Mouse (Mus musculus): ENCODE measurements around the gene Actrt2.

Gene Actrt2

DNA sequence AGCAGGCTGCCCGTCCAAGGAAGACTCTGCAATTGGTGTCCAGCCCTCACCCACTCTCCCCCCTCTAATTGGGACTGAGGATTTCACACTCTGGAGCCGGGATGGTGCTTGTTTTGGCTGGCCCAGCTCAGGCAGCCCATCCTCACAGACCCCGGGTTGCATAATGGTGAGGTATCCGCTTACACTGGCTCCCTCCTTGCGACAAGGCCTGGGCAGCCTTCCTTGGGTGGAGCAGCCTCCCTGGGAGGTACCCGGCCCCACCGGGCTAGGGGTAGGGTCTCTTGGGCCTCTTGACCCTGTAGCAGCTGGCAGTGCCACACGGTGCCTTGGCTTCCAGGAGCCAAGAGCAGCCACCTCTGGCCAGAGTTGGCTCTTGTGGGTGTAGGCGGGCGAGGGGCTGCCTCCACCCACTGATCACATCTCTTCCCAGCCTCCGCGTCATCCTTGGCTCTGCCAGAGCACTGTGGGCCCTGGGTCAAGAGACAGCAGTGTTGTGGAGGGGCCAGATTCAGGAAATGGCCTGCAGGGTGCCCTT is 4.9 kb downstream of the Actrt2 start:
- no peaks in the 10 kb centered on the region for H3K36me3 ChIP-seq (ENCODE audit: control insufficient read depth, insufficient read depth, low read length, poor library complexity, severe bottlenecking)
- DNase-seq (ENCODE audit: low read depth, low spot score) = no peak
- no peaks in the 10 kb centered on the region for H3K27me3 ChIP-seq (ENCODE audit: control insufficient read depth, insufficient read depth, low read length, poor library complexity, severe bottlenecking)

DNA sequence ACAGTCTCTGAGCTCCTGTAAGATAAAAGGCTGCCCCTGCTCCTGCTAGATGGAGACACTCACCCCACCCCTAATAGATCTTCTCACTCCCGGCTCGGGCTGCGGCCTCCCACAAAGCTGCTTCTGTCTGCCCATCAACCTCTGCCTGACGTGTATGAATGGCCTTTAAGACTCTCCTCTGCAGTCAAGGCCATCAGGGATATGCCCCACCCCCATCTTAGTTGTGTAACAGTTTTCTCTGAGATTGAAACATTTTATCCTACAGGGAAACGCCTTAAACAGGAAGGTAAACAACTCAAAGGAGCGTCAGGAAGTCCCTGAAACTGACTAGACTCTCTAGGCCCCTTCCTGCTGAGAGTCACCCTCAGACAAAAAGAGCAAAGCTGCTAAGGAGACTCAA is 6.4 kb downstream of the Actrt2 start:
- no peaks in the 10 kb centered on the region for H3K27me3 ChIP-seq (ENCODE audit: control insufficient read depth, insufficient read depth, low read length, poor library complexity, severe bottlenecking)
- no peaks in the 10 kb centered on the region for H3K36me3 ChIP-seq (ENCODE audit: control insufficient read depth, insufficient read depth, low read length, poor library complexity, severe bottlenecking)
- DNase-seq (ENCODE audit: low read depth, low spot score) = no peak

DNA sequence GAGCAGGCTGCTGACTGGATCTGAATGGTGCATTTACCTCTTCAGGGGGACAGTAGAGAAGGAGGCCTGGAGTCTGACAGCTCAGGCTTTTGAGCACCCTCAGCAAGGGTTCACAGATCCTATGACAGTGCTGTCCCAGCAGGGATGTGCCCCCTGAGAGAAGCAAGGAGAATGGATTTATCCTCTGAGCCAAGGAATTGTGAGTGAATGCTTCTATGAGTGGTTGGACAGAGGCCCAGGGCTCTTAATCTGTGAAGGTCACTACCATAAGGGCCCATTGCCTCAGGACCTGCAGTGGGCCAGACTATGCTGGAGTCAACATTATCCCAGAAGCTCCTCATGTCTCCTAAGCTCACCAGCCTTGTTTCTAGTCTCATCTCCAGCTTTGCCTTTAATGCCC is 7.6 kb downstream of the Actrt2 start:
- DNase-seq (ENCODE audit: low read depth, low spot score) = no peak
- no peaks in the 10 kb centered on the region for H3K36me3 ChIP-seq (ENCODE audit: control insufficient read depth, insufficient read depth, low read length, poor library complexity, severe bottlenecking)

DNA sequence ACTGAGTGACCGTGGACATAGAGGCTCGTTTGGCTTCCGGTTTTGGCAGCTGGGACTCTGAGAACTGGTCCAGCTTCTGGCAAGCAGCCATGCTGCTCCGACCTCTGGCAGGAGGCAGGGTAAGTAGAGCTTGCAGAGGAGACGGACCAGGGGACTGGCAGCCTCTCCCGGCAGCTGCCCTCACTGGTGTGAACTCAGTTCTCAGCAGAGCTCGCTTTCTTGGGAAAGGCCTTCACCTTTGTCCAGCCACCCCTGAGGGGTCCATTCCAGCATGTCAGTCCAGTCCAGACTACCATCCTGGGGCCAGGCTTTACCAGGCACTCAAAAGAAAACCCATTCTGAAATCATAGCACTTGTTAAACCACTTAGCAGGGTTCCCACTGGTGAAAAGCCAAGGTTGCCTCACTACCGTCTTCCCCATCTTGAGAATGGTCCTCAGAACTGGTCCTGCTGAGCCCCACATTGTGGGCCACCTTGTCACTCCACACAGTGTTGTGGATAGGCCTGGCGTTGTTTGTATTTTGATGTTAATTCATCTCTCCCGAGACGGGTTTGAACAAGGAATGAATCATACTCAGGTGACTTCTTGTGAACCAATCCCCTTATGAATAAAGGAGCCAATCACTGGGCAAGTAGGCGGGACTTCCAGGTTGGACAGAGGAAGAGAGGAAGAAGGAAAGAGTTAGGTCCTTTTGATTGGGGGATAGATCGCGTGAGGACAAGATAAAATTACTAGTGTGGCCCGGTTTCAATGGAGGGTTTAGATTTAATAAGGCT is 12.3 kb downstream of the Actrt2 start:
- no peaks in the 10 kb centered on the region for H3K36me3 ChIP-seq (ENCODE audit: control insufficient read depth, insufficient read depth, low read length, poor library complexity, severe bottlenecking)
- DNase-seq (ENCODE audit: low read depth, low spot score) = no peak
- H3K27me3 ChIP-seq (ENCODE audit: control insufficient read depth, insufficient read depth, low read length, poor library complexity, severe bottlenecking) = no peaks in the 10 kb centered on the region

More for the DNA sequence above, 7.6 kb downstream of the Actrt2 start:
- no peaks in the 10 kb centered on the region for H3K27me3 ChIP-seq (ENCODE audit: control insufficient read depth, insufficient read depth, low read length, poor library complexity, severe bottlenecking)

DNA sequence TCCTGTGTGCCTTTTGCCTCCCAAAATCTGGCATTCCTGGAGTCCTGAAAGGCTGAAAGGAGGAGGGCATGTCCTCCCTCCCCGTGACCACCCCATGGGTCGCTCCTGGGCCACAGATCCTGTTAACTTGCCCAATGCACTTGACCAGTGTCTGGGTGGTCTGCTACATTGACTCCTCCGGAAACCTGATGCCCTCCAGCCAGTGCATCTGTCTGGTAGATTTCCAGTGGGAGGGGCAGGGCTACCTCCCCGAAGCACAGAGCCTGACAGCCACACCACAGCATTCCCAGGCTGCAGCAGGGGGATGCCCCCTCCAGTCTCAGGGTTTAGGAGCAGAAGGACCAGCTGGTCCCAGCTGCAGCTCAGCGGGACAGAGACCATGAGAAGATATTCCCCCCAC is 15.2 kb downstream of the Actrt2 start:
- no peaks in the 10 kb centered on the region for H3K27me3 ChIP-seq (ENCODE audit: control insufficient read depth, insufficient read depth, low read length, poor library complexity, severe bottlenecking)
- no peak for DNase-seq (ENCODE audit: low read depth, low spot score)
- H3K36me3 ChIP-seq (ENCODE audit: control insufficient read depth, insufficient read depth, low read length, poor library complexity, severe bottlenecking) = no peaks in the 10 kb centered on the region

DNA sequence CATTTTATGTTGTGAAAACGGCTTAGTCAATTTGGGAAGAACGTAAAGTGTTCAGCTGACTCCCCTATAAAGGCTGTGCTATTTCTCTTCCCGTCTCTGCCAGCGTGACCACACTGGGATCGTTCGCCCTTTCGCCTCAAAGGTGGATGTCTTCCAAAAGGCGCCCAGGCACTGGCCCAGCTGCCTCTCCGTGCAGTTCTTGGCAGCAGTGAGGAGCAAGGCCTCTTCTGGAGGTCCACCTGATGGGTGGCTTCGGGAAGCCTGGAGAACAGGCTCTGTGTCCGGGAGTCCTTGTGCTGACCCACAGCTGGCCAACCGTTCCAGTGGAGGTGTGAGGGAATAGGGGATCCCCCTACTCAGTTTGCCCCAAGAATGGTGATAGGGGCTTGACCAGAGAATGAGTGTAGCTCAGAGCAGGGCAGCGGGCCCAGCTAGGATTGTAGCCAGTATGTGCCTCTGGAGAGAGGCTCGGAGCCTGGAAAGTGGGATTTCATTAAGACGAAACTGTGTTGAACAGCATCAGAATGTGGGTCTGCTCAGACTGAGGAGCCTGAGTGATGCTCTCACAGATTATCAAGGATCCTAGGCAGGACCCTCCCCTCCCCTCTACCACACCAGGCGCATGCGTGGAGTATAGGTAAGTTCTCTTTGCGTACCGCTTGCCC is 18.5 kb downstream of the Actrt2 start:
- no peak for DNase-seq (ENCODE audit: low read depth, low spot score)
- H3K36me3 ChIP-seq (ENCODE audit: control insufficient read depth, insufficient read depth, low read length, poor library complexity, severe bottlenecking) = no peaks in the 10 kb centered on the region
- H3K27me3 ChIP-seq (ENCODE audit: control insufficient read depth, insufficient read depth, low read length, poor library complexity, severe bottlenecking) = no peaks in the 10 kb centered on the region

DNA sequence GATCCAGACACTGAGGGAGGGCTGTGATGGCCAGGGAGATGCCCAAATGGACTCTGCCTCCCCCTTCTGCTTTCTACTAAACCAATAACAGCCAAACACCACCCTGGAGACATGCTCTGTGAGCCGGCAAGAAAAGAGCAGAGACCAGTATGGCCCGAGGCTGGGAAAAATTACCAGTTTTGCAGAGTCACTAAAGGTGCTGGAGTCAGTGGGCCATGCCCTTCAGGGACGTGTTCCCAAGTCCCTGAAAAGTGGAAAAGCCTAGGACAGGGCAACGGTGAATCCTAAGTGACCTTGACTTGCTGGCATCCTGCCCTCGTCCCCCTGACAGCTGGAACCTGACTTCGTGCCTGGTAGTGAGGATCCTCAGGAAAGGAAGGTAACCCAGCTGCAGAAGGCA is 25.2 kb downstream of the Actrt2 start:
- H3K27me3 ChIP-seq (ENCODE audit: control insufficient read depth, insufficient read depth, low read length, poor library complexity, severe bottlenecking) = no peaks in the 10 kb centered on the region
- no peak for DNase-seq (ENCODE audit: low read depth, low spot score)
- H3K36me3 ChIP-seq (ENCODE audit: control insufficient read depth, insufficient read depth, low read length, poor library complexity, severe bottlenecking) = no peaks in the 10 kb centered on the region

DNA sequence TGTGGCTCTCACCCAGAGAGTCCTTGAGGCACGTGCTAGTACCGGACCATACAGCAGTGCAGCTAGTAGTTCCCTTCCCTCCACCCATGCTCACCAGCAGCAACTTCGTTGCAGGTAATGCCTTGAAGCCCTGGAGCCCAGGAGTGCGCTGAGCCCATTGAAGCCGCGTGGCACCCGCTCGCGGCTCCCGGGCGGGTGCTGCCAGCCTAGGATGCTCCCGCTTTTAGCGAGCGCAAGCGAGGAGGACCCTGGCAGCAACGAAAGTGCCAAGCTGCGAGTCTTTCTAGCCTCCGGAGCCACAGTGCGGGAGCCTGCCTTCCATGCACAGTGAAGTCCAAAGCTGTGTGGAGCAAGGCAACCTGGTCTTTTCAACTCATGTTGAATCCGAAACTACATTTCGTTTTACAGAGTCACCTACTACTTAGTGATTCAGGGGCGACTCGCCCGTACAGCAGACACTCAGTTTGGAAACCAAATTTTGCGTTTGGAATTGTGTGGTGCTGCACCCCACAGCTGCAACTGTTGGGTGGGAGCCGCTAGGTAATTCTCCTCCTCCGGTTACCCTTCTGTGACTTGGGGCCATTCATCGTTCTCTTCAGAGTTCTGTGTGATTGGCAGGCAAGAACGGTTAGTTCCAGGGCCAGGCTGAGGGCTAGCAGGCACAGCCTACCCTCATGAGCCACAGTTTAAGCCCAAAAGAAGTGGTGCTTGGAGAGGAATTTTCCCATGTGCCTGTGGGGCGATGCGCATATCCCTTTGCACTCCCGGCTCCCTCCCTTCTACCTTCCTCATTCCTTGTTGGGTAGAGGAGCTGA is 26.2 kb downstream of the Actrt2 start:
- no peaks in the 10 kb centered on the region for H3K27me3 ChIP-seq (ENCODE audit: control insufficient read depth, insufficient read depth, low read length, poor library complexity, severe bottlenecking)
- DNase-seq (ENCODE audit: low read depth, low spot score) = no peak
- H3K36me3 ChIP-seq (ENCODE audit: control insufficient read depth, insufficient read depth, low read length, poor library complexity, severe bottlenecking) = no peaks in the 10 kb centered on the region

DNA sequence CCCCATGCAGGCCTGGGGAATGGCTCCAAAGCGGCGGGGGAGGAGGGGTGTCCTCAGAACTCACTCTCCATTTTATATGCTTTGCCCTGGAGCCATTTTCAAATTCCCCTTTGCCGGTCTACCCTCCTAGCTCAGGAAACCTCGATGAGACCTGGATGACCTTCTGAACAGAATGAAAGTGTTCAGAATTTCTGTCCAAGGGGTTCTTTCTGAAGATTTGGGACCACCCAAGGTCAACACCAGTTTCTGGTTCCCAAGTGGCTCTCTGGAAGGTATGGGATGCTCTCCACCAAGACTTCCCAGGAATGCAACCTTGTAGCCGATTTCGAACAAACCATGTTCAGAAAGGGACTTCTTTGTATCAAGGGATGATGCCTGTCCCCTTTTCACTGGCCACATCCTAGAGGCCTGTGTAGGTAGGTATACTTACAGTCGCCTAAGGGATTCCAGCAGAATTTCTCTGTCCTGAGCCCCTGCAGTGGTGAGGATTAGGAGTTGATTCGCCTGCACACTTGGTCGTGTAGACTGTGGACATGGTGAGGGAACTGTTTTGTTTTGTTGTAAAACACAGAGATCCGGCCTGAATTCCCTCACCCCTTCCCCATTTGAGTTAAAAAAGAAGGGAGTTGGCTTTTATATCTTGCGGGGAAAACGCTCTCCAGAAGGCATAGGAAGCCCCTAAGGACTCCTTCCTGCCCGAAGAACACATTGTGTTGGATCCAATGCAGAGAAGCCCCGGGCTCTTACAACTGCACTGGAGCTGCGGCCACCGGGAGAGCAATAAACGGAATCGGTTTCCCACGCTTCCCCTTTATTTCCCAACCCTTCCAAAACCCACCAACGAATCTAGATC is 27.0 kb downstream of the Actrt2 start:
- no peaks in the 10 kb centered on the region for H3K36me3 ChIP-seq (ENCODE audit: control insufficient read depth, insufficient read depth, low read length, poor library complexity, severe bottlenecking)

DNA sequence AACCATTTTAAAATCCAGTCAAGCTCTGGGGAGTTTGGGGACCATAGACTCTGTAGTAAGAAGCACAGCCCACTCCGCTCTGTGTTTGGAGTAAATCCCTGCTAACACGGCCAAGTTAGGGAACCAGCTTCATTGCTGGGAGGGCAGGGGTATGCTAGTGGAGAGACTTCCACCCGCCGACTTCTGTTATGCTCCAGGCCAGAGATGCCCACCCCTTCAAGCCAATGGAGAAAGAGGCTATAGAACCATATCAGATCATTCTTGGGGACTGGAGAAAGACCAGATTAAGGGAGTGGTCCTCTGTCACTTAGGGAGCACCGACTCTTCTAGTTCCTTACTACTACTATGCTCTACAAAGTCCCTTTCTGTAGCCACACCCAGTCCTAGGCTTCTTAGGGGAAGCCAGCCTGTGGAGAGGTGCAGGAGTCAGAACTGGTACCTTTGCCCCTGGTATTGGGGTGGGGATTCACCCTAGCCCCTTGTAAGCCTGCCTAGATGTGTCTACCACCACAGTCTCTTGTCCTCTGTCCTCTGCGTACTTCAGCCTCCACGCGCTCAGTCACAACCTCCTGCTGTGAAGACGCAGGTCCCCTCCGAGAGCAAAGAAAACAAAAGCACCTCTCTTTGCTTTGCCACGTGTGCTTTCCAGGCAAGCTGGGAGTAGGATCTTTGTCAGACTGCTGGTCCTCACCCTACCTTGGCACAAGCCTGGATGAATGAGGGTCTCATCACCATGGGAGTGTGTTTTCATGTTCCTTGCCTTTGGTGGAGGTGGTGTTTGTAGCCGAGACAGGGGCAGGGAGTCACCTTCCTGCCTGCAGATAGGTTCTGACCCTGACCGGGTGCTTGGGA is 27.9 kb downstream of the Actrt2 start:
- DNase-seq (ENCODE audit: low read depth, low spot score) = no peak
- H3K36me3 ChIP-seq (ENCODE audit: control insufficient read depth, insufficient read depth, low read length, poor library complexity, severe bottlenecking) = no peaks in the 10 kb centered on the region
- H3K27me3 ChIP-seq (ENCODE audit: control insufficient read depth, insufficient read depth, low read length, poor library complexity, severe bottlenecking) = no peaks in the 10 kb centered on the region

More for the DNA sequence above, 27.0 kb downstream of the Actrt2 start:
- no peak for DNase-seq (ENCODE audit: low read depth, low spot score)
- no peaks in the 10 kb centered on the region for H3K27me3 ChIP-seq (ENCODE audit: control insufficient read depth, insufficient read depth, low read length, poor library complexity, severe bottlenecking)

DNA sequence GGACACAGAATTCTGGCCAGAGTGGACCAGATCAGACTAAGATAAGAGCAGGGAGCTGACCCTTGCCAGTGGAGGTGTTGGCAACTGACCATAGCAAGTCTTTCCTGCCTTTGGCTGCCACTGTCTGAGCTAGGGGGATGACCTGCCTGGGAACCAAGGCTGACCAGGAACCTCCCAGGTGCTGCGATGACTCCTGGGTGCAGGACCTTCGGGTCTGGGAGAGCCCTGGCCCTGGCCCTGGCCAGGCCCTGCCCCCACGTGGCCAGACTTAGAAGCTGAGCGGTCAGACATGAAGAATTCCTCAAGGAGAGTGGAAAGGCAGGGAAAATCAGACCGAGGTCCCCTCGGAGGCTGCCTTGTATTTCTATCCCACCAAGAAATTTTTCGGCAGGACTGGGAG is 28.5 kb downstream of the Actrt2 start:
- DNase-seq (ENCODE audit: low read depth, low spot score) = no peak
- H3K36me3 ChIP-seq (ENCODE audit: control insufficient read depth, insufficient read depth, low read length, poor library complexity, severe bottlenecking) = no peaks in the 10 kb centered on the region
- no peaks in the 10 kb centered on the region for H3K27me3 ChIP-seq (ENCODE audit: control insufficient read depth, insufficient read depth, low read length, poor library complexity, severe bottlenecking)

DNA sequence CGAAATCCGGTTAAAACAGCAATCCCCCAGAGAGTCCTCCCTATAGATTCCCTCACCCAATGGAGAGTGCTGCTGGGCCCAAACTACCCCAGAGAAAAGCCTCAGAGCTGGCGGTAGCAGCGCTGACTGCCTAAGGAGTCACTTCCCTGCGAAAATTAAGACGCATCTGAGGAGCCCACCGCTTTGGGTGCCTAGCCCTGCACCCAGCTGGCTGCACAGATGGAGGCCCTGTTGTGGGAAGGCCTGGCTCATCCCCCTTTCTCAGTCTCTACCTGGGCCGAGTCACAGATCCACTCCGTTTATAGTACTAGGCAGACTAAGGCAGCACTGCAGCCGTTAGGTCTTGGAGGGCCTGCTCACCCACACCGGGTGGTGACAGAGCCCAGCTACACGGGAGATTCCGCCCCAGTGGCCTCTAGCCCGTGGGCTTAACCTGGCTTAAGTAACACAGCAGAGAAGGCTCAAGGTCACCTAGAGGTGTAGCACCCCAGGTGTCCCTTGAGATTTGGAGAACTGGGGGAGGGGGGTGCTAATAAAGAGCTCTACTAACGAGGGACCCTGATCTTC is 29.3 kb downstream of the Actrt2 start:
- Histone ChIP-seq H3K27me3 (ENCODE audit: control insufficient read depth, insufficient read depth, low read length, poor library complexity, severe bottlenecking) (no peaks in the 10 kb centered on the region), H3K36me3 (ENCODE audit: control insufficient read depth, insufficient read depth, low read length, poor library complexity, severe bottlenecking) (no peaks in the 10 kb centered on the region)
- no peak for DNase-seq (ENCODE audit: low read depth, low spot score)

Data from splenic B cell, adult 2 months (primary cell).